8 mouse cellular contexts compared by ENCODE assay signal in genomic region chr9:56090546-56091225, GRCm38 (mm10). TPM values are rescaled to one million over a fixed set of nuclear protein-coding genes. Genes with fewer than 3 reads are reported as not detected.
DNase-seq lines count a peak whose midpoint lies in the region; ATAC-seq and TF ChIP-seq lines count a peak whose summit lies in the region.

No protein-coding gene starts in this region.

- peaks cover 65% of the 10 kb centered on the region for H3K79me2 ChIP-seq in macrophage (ENCODE audit: inconsistent target)

- 68% methylated on average over 5 of the region's 5 CpGs for WGBS in heart, embryonic 13.5 days
- WGBS in spleen, adult 2 months: 17% methylated on average over 5 of the region's 5 CpGs
- WGBS in macrophage (ENCODE audit: missing documents): 3% methylated on average over 5 of the region's 5 CpGs

- H3K4me3 ChIP-seq in heart, embryonic 13.5 days: peak overlapping the region; percentile 23; the same call in 1 of the 2 replicates
- H3K4me3 ChIP-seq in spleen, adult 2 months (ENCODE audit: extremely low read depth, insufficient read depth, insufficient read length): peak overlapping the region; percentile 70
- peak overlapping the region; percentile 82 for H3K4me3 ChIP-seq in macrophage (ENCODE audit: inconsistent target)

- no peaks in the 10 kb centered on the region for H3K36me3 ChIP-seq in heart, embryonic 13.5 days
- H3K36me3 ChIP-seq in spleen, adult 2 months (ENCODE audit: control insufficient read depth, insufficient read depth, low read length): no peaks in the 10 kb centered on the region
- H3K36me3 ChIP-seq in macrophage (ENCODE audit: inconsistent target): no peaks in the 10 kb centered on the region

- H3K4me2 ChIP-seq in heart, embryonic 13.5 days: peak overlapping the region; percentile 60

- no peak for TF ChIP-seq POLR2A in spleen, adult 2 months (IDR thresholded peaks at IDR 0.05; ENCODE audit: low read depth, low read length)

- H3K4me1 ChIP-seq in heart, embryonic 13.5 days: peaks cover 23% of the 10 kb centered on the region
- H3K4me1 ChIP-seq in spleen, adult 2 months (ENCODE audit: control insufficient read depth, insufficient read depth, insufficient read length): peaks cover 14% of the 10 kb centered on the region; the same call in 1 of the 2 replicates

- H3K9me3 ChIP-seq in heart, embryonic 13.5 days: no peaks in the 10 kb centered on the region

- no peaks in the 10 kb centered on the region for H3K27me3 ChIP-seq in heart, embryonic 13.5 days (replicated peaks)
- H3K27me3 ChIP-seq in spleen, adult 2 months (ENCODE audit: control insufficient read depth, insufficient read depth, low read length): no peaks in the 10 kb centered on the region

- no peak for DNase-seq in heart, postnatal 10 days
- DNase-seq in spleen, adult 2 months (ENCODE audit: low read depth in 1 of 2, low spot score in 2 of 2): peak in 1 of 2 experiments; percentile 34
- DNase-seq in spleen, postnatal 14 days (ENCODE audit: low spot score in 2 of 2): no peak
- DNase-seq in cerebellum, postnatal 14 days: no peak
- DNase-seq in ovary, postnatal 36 days (ENCODE audit: low spot score): no peak
- no peak for DNase-seq in layer of hippocampus, postnatal 36 days

- H3K27ac ChIP-seq in heart, embryonic 13.5 days (replicated peaks): peak overlapping the region; percentile 72
- H3K27ac ChIP-seq in spleen, adult 2 months (ENCODE audit: insufficient read depth, low read length): peak overlapping the region; percentile 93
- H3K27ac ChIP-seq in macrophage: peak overlapping the region; percentile 96

- TF ChIP-seq CTCF in spleen, adult 2 months (IDR thresholded peaks at IDR 0.05; ENCODE audit: extremely low read depth, insufficient read depth, insufficient read length, insufficient replicate concordance): no peak

- intact Hi-C loops in heart, postnatal 10 days (cut with DNase I): no loop called here

- peak overlapping the region; percentile 61 for H3K9ac ChIP-seq in heart, embryonic 13.5 days

- ATAC-seq in heart, embryonic 13.5 days (ENCODE audit: extremely low read depth, insufficient number of reproducible peaks, low FRiP score, low TSS enrichment): no peak

RNA-seq across cellular contexts. Expression of gene Pstpip1, which starts 0.9 kb away (rescaled TPM):
- 0.55 and 1.4 TPM in 2 replicates for polyA plus RNA-seq in heart, embryonic 13.5 days (2015; fragmentation: Nextera tagmentation; extraction: Ambion mirVana)
- 1 to 10 TPM in 1 of 2 experiments, under 1 TPM in 1; 0.99 to 1.6 TPM for total RNA-seq in heart, postnatal 10 days (2021)
- 51.8 and 65.0 TPM in 2 replicates for polyA plus RNA-seq in spleen, adult 2 months (2012; rRNA removed)
- total RNA-seq in macrophage (2018; cell fraction: chromatin; rRNA removed): 100 to 1,000 TPM in 24 of 26 experiments, 10 to 100 TPM in 2; 71.1 to 586 (median 297) TPM
- total RNA-seq in macrophage (2018; cell fraction: cytosol; rRNA removed): 100 to 1,000 TPM in 11 of 26 experiments, 10 to 100 TPM in 15; 40.4 to 132 (median 78.9) TPM
- 100 to 1,000 TPM in 20 of 26 experiments, 10 to 100 TPM in 6; 40.1 to 234 (median 147) TPM for total RNA-seq in macrophage (2018; cell fraction: nucleus; rRNA removed)
- 59.7 to 86.7 TPM (median 78.8 TPM) in 3 replicates for polyA plus RNA-seq in macrophage (2018)
- 1 to 10 TPM; 2.7 to 3.7 TPM for total RNA-seq in layer of hippocampus, postnatal 36 days (2021)

RNA-seq across cellular contexts. Expression of gene Rcn2, which starts 49.0 kb away (rescaled TPM):
- polyA plus RNA-seq in heart, embryonic 13.5 days (2015; fragmentation: Nextera tagmentation; extraction: Ambion mirVana): 140 and 154 TPM in 2 replicates
- 10 to 100 TPM; 33.4 to 37.1 TPM for total RNA-seq in heart, postnatal 10 days (2021)
- 27.6 and 41.9 TPM in 2 replicates for polyA plus RNA-seq in spleen, adult 2 months (2012; rRNA removed)
- total RNA-seq in macrophage (2018; cell fraction: chromatin; rRNA removed): 10 to 100 TPM in 22 of 26 experiments, 1 to 10 TPM in 4; 5.2 to 45.2 (median 23.6) TPM
- 10 to 100 TPM; 17.2 to 46.0 (median 29.6) TPM for total RNA-seq in macrophage (2018; cell fraction: cytosol; rRNA removed)
- 10 to 100 TPM; 20.7 to 63.8 (median 38.6) TPM for total RNA-seq in macrophage (2018; cell fraction: nucleus; rRNA removed)
- 29.6 to 55.4 TPM (median 36.6 TPM) in 3 replicates for polyA plus RNA-seq in macrophage (2018)
- total RNA-seq in layer of hippocampus, postnatal 36 days (2021): 10 to 100 TPM; 90.4 to 99.0 TPM

Comparison
In these comparisons a context has a peak if more than half of its experiments do, and no peak if none do; other contexts are left out.
1. H3K4me3 ChIP-seq: peak in every context shown above with its lines; median percentile 82 in macrophage; 70 in spleen, adult 2 months; 23 in heart, embryonic 13.5 days.
2. RNA of gene Pstpip1, which starts 0.9 kb away (polyA plus RNA-seq): 59.7 to 86.7 TPM in macrophage and 51.8 to 65.0 TPM in spleen, adult 2 months; 0.55 to 1.4 TPM in heart, embryonic 13.5 days; every median in the first group is over 10 times any median in the second.
3. Peak in every context shown above with its lines, with median percentiles within 50 percentile points of each other: H3K27ac ChIP-seq.